Mouse (Mus musculus): Measurements from ENCODE around the gene Cdk8.

Gene Cdk8

DNA sequence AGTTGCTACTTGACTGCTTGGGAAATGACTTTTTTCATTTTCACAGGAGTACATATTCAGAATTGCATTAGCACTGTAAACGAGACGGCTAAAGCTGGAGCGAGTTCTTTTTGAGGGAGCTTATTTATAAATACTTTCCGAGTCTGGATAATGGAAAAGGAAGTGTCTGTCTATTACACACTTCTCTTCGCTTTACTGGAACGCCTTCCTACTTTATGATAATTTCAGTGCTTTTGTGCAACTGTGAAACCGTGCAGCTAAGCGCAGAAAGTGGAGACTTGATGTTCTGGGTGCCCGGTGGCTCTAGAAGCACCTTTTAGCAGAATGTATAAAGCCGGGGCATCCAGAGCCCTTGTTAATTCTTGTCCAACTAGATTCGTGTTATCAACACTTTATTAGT, 1.8 kb downstream of the Cdk8 start:
- DNase-seq (ENCODE audit: low spot score in 2 of 2) = no peak

DNA sequence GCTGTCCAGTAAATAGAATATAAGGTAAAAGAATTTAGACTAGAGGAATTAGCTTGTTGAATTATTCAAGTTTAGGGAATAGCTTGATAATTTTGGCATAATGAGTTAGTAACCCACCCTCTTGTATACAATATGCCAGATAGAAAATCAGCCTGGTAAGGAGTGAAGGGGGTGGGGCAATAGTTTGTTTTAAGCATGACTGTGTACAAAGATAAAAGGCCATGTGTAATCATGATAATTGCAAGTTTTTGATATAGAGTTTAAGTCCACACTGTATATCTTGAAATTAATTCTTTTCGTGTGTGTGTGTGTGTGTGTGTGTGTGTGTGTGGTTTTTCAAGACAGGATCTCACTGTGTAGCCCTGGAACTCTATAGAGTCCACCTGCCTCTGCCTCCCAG, 3.3 kb downstream of the Cdk8 start:
- no peak for DNase-seq (ENCODE audit: low spot score in 2 of 2)

DNA sequence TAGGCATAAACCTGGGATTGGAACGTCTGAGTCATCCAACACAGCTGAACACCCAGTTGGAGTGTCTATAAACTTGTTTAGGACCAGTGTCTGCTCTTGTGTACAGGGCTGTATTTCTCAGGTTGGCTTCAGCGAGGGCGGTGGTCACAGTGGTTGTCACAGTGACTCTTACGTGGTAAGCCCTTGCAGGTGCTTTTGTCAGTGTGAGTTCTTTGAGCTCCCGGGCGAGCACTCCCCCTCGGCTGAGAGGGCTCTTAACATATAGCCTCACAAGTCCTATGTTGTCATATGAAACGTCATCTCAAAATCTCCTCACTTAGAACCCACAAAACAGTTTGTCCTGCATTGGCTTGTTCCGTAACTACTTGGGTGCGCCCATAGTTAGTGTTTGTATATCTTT, 7.2 kb downstream of the Cdk8 start:
- no peak for DNase-seq (ENCODE audit: low spot score in 2 of 2)

DNA sequence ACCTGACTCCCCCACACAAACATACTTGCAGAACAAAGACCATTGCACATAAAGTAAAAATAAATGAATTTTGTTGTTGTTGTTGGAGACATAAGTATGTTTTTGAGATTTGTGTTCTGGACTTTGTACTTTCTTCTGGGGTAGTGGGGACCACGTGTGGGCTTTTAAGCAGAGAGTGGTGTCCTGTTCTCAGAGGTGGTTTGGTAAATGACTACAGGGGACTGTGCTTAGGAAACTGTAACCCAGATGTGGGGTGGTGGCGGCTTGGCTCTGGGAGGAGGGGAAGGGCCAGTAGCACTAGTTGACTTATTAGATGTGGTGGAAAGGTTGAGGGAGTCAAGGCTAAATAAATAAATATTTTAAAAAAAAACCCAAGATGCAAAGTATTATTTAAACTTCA, 9.7 kb downstream of the Cdk8 start:
- no peak for DNase-seq (ENCODE audit: low spot score in 2 of 2)

DNA sequence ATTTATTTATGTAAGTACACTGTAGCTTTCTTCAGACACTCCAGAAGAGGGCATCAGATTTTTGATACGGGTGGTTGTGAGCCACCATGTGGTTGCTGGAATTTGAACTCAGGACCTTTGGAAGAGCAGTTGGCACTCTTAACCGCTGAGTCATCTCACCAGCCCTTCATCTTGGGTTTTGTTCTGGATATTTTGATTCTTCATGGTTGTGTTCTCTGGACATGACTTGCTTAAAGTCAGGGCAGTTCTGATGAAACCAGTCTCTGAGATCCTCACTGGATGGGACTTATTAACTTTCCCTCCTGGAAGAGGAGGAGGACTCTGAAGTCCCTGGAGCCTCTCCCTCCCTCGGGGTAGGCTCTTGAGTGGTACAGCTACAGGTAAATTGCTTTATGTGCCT, 10.2 kb downstream of the Cdk8 start:
- no peak for DNase-seq (ENCODE audit: low spot score in 2 of 2)

DNA sequence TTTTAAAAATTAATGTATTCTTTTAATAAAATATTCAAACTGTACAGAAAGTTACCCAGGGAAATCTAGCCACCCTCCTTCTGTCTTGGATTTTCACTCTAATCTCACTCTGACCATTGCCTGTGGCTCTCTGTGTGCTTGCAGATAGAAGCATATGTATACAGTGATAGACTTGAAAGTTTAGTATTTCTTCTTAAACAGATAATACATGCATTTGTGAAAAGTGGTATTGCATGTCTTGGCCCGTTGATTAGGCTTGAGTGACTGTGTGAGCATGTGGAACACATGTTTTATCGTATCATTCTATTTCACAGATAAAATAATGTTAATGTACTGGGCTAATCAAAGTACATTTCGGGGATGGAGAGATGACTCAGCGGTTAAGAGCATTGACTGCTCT, 14.2 kb downstream of the Cdk8 start:
- DNase-seq (ENCODE audit: low spot score in 2 of 2) = no peak

DNA sequence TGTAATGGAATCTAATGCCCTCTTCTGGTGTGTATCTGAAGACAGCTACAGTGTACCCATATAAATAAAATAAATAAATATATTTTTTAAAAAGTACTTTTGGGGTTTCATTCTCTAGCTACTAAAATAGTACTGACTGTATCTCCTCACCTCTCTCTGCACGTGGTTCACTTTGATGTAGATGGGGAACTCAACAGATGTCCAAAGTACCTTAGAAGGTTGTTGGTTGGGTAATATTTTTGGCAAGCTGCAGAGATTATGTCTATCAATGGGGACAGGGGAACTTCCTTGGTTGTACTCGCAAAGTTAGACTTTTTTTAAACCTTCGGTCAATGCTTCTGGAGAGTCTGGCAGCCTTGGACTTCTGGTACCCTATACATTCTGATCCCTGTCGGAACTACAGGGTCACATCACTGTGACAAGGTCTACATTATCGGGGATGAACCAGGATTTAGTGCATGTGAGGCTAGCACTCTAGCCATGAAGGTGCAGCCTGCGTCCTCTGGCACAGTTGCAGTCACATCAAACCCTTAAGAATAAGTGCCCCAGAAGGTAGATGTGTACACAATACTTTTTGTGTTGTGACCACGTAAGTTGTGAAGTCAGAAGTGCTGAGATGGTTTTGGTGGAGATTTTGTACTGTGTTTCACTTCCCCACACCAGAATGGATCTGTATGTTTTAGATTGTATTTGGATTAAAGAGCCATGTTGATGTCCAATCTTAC, 14.8 kb downstream of the Cdk8 start:
- no peak for DNase-seq (ENCODE audit: low spot score in 2 of 2)

DNA sequence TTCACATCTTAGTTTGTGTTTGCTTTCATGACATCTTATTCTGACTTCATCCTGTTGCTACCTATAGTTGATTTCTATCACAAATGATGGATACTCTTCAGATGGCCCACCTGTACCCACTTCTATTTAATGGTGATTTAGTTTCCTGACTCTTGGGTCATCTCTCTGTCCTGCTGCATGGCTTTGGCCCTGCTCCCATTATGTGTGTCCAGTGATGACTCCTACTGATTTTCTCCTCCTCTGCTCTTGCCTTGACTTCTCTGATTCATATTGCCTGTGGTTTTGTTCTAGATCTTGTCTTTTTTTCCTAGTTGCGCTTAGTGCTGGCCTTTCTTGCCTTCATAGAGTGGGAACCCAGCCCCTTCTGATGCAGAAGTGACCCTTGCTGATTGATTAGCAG, 15.4 kb downstream of the Cdk8 start:
- no peak for DNase-seq (ENCODE audit: low spot score in 2 of 2)

DNA sequence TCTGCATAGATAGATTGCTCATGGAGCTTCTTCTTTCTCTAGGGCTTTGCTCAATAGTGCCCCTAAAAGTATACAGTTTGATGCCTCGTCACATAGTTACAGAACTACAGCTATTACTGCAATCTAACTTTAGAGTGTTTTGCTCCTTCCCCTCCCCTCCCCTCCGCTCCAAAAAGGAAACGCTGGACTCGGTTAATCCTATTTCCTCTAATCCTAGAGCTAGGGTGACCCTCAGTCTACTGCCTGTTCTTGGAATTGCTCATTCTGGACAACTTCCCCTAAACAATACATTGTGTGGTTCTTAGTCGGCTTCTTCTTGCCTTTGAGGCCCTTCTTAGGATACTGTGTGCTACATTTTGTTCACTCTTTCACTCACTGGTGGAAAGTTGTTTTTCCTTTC, 16.7 kb downstream of the Cdk8 start:
- DNase-seq (ENCODE audit: low spot score in 2 of 2) = no peak

DNA sequence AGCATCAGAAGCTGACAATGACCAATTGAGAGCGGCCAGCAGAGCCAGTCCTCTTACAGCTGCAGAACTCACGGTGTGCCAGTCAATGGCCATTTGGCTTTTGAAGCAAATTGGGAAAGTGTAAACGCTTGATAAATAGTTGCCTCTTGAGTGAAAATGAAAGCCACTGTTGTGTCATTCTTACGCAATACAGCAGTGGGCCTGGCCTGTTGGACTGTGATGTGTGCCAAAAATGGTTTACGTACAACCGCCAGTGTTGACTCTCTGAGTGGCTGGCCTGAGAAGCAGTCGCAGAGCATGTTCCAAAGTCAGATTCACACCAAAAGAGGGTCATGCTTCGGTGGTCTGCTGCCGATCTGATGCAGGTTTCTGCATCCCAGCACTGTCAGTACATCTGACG, 17.7 kb downstream of the Cdk8 start:
- DNase-seq (ENCODE audit: low spot score in 2 of 2) = no peak

DNA sequence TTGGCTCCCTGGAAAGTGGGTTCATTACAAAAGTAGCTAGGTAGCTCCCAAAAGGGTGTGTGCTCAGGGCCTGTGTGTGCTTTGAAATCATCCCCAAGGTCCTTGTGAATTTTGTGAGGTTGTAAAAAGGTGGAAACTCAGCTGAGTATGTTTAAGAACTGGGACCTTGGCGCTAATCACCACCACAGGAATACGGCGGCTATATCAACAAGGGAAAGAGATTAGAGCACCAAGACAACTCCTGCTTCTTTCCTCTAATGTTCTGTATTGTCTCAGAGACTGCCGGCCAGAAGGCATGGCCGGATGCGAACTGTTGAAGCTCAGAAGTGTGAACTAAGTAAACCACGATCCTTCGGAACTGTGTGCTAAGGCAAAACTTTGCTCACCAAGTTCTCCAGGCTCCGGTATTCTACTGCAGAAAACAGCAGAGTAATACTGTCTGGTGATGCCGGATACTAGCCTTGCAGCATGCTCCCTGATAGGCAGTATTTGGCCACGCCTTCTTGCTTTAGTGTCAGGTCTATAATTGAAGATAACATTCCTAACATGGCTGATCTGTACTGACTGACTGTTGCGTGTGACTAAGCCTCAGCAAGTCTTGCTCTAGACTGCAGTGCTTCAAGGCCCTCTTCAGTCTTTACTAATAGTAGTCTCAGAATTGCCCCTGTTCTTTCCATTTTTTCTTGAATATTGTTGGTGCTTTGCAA, 19.5 kb downstream of the Cdk8 start:
- no peak for DNase-seq (ENCODE audit: low spot score in 2 of 2)

DNA sequence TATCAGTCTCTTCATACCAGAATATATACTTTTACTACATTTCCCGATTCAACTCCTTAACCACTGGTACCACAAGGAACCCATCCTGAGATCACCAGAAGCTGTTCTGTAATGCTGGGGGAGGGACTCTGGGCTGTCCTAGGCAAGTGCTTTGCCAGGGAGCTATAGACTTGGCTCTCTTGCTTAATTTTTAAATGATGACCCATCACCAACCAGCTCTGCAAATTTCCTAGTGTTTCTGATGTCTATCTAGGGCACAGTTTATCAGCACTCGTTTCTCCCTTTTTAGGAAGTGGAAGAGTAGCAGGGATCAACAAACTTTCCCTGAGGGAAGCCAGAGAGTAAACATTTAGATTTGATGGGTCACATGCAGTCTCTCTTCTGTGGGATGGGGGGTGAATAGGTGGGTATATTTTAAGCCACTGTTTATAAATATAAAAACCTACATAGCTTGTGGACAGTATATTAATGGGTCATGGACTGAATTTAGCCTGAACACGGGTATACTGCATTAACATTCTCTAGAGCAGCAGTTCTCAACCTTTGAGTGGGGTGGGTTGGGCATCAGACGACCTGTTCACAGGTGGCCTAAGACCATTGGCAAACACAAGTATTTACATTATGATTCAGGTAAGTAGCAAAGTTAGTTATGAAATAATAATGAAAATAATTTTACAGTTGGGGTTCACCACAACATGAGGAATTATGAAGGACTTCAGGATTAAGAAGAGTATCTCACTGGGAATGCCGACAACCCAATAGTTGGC, 20.8 kb downstream of the Cdk8 start:
- no peak for DNase-seq (ENCODE audit: low spot score in 2 of 2)

DNA sequence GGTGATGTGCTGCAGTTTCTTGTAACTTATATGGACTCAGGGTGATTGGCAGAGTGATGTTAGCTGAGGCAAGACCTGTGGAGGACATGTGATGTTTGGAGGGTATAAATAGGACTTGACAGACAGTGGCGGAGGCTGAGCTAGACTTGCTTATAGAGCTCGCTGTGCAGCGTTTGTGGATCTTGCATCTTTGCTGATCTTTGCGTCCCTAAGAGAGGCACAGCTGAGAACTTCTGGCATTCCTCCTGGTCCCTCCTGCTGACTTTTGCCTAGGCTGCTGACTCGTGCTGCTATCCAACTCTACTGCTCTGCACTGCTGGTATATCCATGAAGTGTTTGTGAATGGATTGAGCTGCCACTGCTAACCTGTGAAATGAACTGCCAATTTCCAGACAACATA, 22.6 kb downstream of the Cdk8 start:
- no peak for DNase-seq (ENCODE audit: low spot score in 2 of 2)

DNA sequence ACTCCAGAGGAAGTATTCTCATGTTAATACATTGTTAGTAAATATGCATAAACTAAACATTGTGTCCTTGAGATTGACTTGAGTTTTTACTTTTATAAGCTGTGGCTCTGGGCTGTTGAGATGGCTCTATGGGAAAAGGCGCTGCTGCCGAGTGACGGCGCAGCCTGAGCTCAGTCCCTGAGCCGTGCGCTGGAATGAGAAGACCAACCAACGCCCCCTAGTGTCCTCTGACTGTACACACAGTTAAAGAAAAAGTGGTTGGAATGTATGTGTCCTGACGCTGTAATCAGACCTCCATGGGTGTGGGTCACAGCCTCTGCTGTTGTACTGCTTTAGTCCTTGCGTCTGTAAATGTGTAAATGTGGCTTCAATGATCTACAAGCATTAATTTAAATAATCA, 29.0 kb downstream of the Cdk8 start:
- no peak for DNase-seq (ENCODE audit: low spot score in 2 of 2)

DNA sequence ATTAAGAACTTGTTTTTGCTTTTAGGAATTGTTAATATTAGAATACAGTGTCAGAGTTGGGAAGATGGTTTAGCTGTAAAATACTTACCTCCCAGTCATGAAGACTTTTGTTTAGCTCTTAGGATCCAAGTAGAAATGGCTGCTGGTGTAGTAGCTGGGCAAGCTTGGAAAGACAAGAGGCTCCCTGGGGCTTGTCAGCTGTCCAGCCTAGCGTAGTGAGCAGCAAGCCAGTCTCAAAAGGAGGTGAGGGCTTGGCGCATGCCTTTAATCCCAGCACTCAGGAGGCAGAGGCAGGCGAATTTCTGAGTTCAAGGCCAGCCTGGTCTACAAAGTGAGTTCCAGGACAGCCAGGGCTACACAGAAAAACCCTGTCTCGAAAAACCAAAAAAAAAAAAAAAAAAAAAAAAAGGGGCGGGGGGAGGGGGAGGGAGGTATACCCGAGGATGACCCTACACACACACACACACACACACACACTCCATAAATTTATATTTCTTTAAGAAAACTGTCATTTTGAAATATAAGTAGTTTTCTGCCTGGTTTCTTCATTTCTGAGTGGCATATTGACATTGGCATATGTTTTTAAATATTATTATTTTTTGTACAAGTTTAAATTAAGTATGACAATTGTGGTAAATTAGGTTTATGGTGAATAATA, 35.0 kb downstream of the Cdk8 start:
- no peak for DNase-seq (ENCODE audit: low spot score in 2 of 2)

DNA sequence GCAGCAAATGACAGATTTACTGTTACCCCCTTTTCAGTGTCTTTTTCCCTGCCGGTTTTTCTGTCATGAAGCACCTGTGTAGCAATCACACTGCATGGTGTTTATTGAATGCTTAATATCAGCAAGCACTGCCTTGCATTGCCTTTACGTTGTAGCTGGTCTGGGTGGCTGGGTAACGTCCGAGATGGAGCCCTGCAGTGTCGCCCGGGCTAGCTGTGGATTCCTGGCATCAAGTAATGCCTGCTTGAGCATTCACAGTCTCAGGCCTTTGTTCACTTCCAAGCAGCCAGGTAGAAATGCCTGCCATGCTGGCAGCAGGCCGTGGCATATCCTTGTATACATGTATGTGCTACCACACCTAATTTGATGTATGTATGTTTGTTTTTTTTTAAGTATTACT, 36.7 kb downstream of the Cdk8 start:
- no peak for DNase-seq (ENCODE audit: low spot score in 2 of 2)

DNA sequence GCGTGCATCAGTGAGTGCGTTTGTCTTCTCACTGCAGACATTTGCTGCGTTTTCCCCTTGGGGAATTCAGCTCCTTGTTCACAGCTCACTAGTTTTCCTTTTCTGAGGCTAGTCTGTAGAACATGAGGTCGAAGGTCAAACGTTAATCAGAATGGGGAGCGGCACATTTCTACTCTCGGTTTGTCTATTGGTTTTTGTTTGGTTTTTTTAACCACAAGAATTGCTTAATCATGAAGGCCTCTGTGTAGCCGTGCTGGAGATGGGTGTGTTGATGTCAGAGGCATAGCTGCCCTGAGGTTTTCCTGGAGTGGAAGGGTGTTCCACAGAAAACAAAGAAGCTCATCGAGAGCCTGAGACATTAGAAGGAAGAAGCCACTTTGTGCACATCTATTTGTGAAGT, 39.6 kb downstream of the Cdk8 start:
- DNase-seq (ENCODE audit: low spot score in 2 of 2) = no peak

DNA sequence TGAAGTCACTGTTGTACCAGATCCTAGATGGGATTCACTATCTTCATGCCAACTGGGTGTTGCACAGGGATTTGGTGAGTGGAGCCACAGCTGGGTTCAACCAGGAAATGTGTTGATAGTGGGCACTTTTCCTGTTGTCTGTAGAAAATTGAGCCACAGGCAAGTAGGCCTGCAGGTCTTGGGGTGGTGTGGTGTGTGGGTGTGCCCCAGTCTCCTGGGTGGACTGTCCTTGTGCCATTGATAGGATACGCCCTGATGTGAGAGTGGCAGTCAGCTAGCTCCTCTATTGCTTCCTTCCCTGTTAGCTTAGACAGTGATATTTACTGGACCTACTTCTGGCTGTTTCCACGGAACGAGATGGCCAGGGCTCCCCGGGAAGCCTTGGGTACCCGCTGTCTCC, 40.6 kb downstream of the Cdk8 start:
- no peak for DNase-seq (ENCODE audit: low spot score in 2 of 2)

DNA sequence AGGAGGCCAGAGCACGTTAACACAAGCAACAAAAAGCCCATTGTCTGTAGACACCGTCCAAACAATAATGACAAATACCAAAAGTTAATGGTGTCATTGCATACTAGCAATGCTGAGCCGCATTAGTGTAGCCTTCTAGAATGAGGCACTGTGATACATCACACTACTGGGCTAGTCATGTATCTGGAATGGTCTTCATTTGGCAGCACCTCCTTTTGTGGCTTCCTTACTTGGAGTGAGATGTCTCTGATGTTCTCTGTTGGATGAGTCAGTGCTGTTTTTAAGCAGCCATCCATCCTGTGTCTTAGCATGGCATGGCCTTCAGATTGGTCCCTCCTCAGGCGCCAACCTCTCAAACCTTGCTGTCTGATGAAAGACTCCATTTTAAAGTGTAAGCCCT, 42.1 kb downstream of the Cdk8 start:
- DNase-seq (ENCODE audit: low spot score in 2 of 2) = no peak

DNA sequence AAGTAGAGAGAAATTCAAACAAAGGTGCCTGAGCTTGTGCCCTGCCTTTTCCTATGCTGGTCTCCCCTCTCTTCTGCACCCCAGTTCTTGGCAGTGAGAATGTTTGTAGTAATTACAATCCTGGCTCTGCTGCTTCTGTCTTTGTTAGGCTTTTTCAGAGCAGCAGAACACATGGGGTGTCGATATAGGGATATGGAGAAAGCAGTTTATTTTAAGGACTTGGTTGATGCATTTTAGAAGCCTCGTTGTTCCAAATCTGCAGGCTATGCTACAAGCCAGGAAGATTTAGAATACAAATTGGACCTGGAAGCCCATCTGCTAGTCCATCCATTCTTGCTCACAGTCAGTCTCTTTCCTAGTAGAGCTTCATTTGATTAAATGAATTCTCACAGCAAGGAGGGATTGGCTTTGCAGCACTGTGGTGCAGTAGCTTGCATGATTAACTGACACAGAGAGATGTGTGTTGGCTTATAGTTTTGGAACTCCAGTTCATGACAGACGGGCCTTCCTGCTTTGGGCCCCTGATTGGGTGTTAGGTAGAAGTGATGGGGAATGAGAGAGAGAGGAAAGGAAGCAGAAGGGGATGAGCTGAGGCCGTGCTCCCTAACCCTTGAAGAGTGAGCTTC, 43.5 kb downstream of the Cdk8 start:
- no peak for DNase-seq (ENCODE audit: low spot score in 2 of 2)

DNA sequence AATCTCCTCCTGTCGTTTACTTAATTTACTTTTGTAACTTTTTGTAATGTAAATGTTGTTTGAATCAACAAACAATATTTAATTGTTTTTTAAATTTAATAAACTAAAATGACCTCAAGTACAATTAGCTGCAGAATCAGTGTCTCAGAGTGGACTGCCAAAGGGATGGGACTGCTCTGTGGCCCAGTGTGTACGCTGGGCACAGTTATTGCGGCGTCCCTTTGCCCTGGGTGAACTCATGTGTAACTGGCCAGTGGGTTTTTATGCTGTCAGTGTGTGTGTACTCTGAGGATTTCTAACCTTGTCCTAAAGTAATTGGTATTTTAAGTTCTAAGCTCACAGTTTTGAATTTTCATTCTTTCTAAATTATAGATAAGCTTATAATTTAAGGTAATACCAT, 46.5 kb downstream of the Cdk8 start:
- DNase-seq (ENCODE audit: low spot score in 2 of 2) = no peak

DNA sequence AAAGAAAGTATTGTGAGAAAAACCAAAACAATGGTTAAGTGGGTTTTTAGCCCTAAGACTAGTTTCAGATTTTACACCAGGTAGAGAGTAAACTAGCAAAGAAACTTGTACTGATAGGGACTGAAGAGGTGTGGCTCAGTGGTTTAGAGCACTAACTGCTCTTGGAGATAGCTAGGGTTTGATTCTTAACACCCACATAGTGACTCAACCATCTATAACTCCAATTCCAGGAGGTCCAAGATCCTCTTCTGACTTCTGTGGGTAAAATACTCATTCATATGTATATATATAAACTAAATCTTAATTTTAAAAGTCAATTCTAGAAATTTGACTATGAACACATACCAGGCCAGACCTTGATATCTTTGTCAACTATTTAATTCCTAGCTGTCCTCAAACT, 49.0 kb downstream of the Cdk8 start:
- DNase-seq (ENCODE audit: low spot score in 2 of 2) = no peak
